Mouse (Mus musculus): ENCODE measurements at regions not wholly inside any gene's neighbourhood (a gene's known extent, or its start where the extent isn't known, plus 50 kb on each side); places are given as distances from the start of the nearest gene placed in this dataset.

GRCm38 (mm10) chr5:119335211-119335610 lies 335.3 kb upstream of the Tbx3 start:
- DNase-seq (ENCODE audit: low read depth in 2 of 2, low spot score in 2 of 2) = no peak

GRCm38 (mm10) chr5:119335979-119336378 lies 334.5 kb upstream of the Tbx3 start:
- peak in 1 of 2 experiments; percentile 20 for DNase-seq (ENCODE audit: low read depth in 2 of 2, low spot score in 2 of 2)

- DNase-seq (ENCODE audit: low read depth in 2 of 2, low spot score in 2 of 2) = no peak
These were observed 332.7 kb upstream of the Tbx3 start for GRCm38 (mm10) chr5:119337739-119338138.

- DNase-seq (ENCODE audit: low read depth in 2 of 2, low spot score in 2 of 2) = no peak
These were observed 331.8 kb upstream of the Tbx3 start for GRCm38 (mm10) chr5:119338711-119339110.

- DNase-seq (ENCODE audit: low read depth in 2 of 2, low spot score in 2 of 2) = peak; percentile 37 to 53
These were observed 322.2 kb upstream of the Tbx3 start for GRCm38 (mm10) chr5:119348303-119348702.

GRCm38 (mm10) chr5:119349395-119349794 lies 321.1 kb upstream of the Tbx3 start:
- no peak for DNase-seq (ENCODE audit: low read depth in 2 of 2, low spot score in 2 of 2)

- peak in 1 of 2 experiments; percentile 33 for DNase-seq (ENCODE audit: low read depth in 2 of 2, low spot score in 2 of 2)
These were observed 320.0 kb upstream of the Tbx3 start for GRCm38 (mm10) chr5:119350325-119350915.

GRCm38 (mm10) chr5:119355471-119355870 lies 315.0 kb upstream of the Tbx3 start:
- no peak for DNase-seq (ENCODE audit: low read depth in 2 of 2, low spot score in 2 of 2)

- no peak for DNase-seq (ENCODE audit: low read depth in 2 of 2, low spot score in 2 of 2)
These were observed 314.4 kb upstream of the Tbx3 start for GRCm38 (mm10) chr5:119356051-119356450.

- peak; percentile 42 to 54 for DNase-seq (ENCODE audit: low read depth in 2 of 2, low spot score in 2 of 2)
These were observed 310.8 kb upstream of the Tbx3 start for GRCm38 (mm10) chr5:119359709-119360108.

GRCm38 (mm10) chr5:119360351-119360750 lies 310.1 kb upstream of the Tbx3 start:
- DNase-seq (ENCODE audit: low read depth in 2 of 2, low spot score in 2 of 2) = peak in 1 of 2 experiments; percentile 47

GRCm38 (mm10) chr5:119361406-119362044 lies 308.9 kb upstream of the Tbx3 start:
- no peak for DNase-seq (ENCODE audit: low read depth in 2 of 2, low spot score in 2 of 2)

- DNase-seq (ENCODE audit: low read depth in 2 of 2, low spot score in 2 of 2) = peak in 1 of 2 experiments; percentile 20
These were observed 308.0 kb upstream of the Tbx3 start for GRCm38 (mm10) chr5:119362452-119362851.

GRCm38 (mm10) chr5:119364250-119364649 lies 306.2 kb upstream of the Tbx3 start:
- no peak for DNase-seq (ENCODE audit: low read depth in 2 of 2, low spot score in 2 of 2)

- no peak for DNase-seq (ENCODE audit: low read depth in 2 of 2, low spot score in 2 of 2)
These were observed 305.3 kb upstream of the Tbx3 start for GRCm38 (mm10) chr5:119365157-119365556.

- no peak for DNase-seq (ENCODE audit: low read depth in 2 of 2, low spot score in 2 of 2)
These were observed 304.2 kb upstream of the Tbx3 start for GRCm38 (mm10) chr5:119366296-119366695.

- DNase-seq (ENCODE audit: low read depth in 2 of 2, low spot score in 2 of 2) = no peak
These were observed 300.0 kb upstream of the Tbx3 start for GRCm38 (mm10) chr5:119370481-119370880.

GRCm38 (mm10) chr5:119370931-119371330 lies 299.5 kb upstream of the Tbx3 start:
- DNase-seq (ENCODE audit: low read depth in 2 of 2, low spot score in 2 of 2) = no peak

- no peak for DNase-seq (ENCODE audit: low read depth in 2 of 2, low spot score in 2 of 2)
These were observed 296.4 kb upstream of the Tbx3 start for GRCm38 (mm10) chr5:119373774-119374700.

GRCm38 (mm10) chr5:119374861-119375260 lies 295.6 kb upstream of the Tbx3 start:
- no peak for DNase-seq (ENCODE audit: low read depth in 2 of 2, low spot score in 2 of 2)

- no peak for DNase-seq (ENCODE audit: low read depth in 2 of 2, low spot score in 2 of 2)
These were observed 292.2 kb upstream of the Tbx3 start for GRCm38 (mm10) chr5:119378261-119378660.

- no peak for DNase-seq (ENCODE audit: low read depth in 2 of 2, low spot score in 2 of 2)
These were observed 290.5 kb upstream of the Tbx3 start for GRCm38 (mm10) chr5:119379915-119380432.

Measured in CD8-positive naive resting alpha-beta T cell, adult 2 months (primary cell).